Mouse (Mus musculus): ENCODE results near the gene 2210016L21Rik. TPM values are rescaled to one million over a fixed set of nuclear protein-coding genes. Genes with fewer than 3 reads are reported as not detected.
"Not testable (repeated sequence)": the region's sequence is repeated elsewhere in the genome, so short reads cannot be mapped to it uniquely, and the experiment has no call there.

The 2210016L21Rik gene
- polyA plus RNA-seq, 1 experiment from 2014 or later: 106 TPM

DNA sequence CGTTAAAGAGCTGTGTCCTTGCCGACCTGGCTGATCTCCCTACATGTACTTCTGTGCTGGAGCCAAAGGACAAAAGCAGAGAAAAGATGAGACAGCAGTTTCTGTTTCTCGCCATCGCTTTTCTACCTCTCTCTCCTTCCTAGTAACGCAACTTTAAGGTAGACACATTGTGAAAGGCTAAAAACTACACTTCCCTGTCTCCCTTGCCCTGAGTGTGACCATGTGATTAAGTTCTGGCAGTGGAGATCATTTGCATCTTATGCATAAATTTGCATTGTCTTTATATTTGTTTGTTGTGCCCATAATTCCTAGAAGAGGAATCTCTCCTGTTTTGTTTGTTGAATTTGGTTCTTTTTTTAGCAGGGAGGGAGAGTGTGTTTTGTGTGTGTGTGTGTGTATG, 26.1 kb upstream of the 2210016L21Rik start:
- no peak for ATAC-seq
- 69% methylated on average over 5 of the region's 5 CpGs for WGBS
- Histone ChIP-seq H3K27me3 (replicated peaks; ENCODE audit: control insufficient read depth, insufficient read depth, low read length) (no peaks in the 10 kb centered on the region), H3K4me2 (ENCODE audit: low read length) (no peak overlapping the region), H3K9me3 (ENCODE audit: control insufficient read depth, low read length) (no peaks in the 10 kb centered on the region), H3K9ac (replicated peaks; ENCODE audit: low read depth, low read length) (no peak overlapping the region), H3K4me3 (replicated peaks; ENCODE audit: low read length) (no peak overlapping the region), H3K4me1 (replicated peaks; ENCODE audit: control insufficient read depth, insufficient read depth, low read length) (no peaks in the 10 kb centered on the region), H3K27ac (ENCODE audit: low read length) (no peak overlapping the region), H3K36me3 (ENCODE audit: control insufficient read depth, insufficient read depth) (no peaks in the 10 kb centered on the region)

DNA sequence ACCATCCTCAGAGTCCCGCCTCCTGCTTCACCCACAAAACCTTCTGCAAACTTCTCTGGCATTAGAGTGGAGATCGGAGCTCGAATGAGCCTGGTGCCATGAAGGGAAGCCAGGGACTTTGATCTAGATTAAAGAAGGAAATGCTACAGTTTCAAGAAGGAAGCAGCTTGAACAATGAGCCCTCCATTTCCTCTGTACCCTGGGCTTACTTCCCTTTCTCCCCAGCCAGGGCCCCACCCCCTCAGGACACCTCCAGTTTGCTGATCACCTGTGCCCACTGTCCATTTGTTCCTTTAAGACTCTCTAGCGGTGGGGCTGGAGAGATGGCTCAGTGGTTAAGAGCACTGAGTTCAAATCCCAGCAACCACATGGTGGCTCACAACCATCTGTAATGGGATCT, 25.2 kb upstream of the 2210016L21Rik start:
- 86% methylated on average over 4 of the region's 4 CpGs for WGBS
- no peak for ATAC-seq
- H3K27me3 ChIP-seq (replicated peaks; ENCODE audit: control insufficient read depth, insufficient read depth, low read length): no peaks in the 10 kb centered on the region
- H3K36me3 ChIP-seq (ENCODE audit: control insufficient read depth, insufficient read depth): no peaks in the 10 kb centered on the region
- H3K4me3 ChIP-seq (replicated peaks; ENCODE audit: low read length): no peak overlapping the region
- H3K27ac ChIP-seq (ENCODE audit: low read length): no peak overlapping the region
- H3K4me2 ChIP-seq (ENCODE audit: low read length): no peak overlapping the region
- H3K9me3 ChIP-seq (ENCODE audit: control insufficient read depth, low read length): no peaks in the 10 kb centered on the region
- no peak overlapping the region for H3K9ac ChIP-seq (replicated peaks; ENCODE audit: low read depth, low read length)
- H3K4me1 ChIP-seq (replicated peaks; ENCODE audit: control insufficient read depth, insufficient read depth, low read length): no peaks in the 10 kb centered on the region

DNA sequence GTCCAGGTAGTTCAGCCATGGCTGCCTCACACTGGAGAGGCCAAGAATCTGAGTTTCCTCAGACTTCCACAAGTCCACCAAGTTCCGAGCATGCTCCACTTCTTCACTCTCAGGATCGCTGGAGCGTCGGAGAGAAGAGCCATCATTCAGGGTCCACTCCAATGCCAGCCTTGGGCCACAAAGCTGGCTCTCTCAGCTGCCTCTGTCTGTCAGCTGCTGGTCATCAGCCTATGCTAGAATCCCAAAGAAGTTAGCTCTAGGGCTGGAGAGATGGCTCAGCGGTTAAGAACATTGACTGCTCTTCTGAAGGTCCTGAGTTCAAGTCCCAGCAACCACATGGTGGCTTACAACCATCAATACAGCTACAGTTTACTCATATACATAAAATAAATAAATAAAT, 24.6 kb upstream of the 2210016L21Rik start:
- ATAC-seq; H3K27ac ChIP-seq (ENCODE audit: low read length); H3K4me1 ChIP-seq (replicated peaks; ENCODE audit: control insufficient read depth, insufficient read depth, low read length); H3K4me3 ChIP-seq (replicated peaks; ENCODE audit: low read length); H3K9ac ChIP-seq (replicated peaks; ENCODE audit: low read depth, low read length); H3K27me3 ChIP-seq (replicated peaks; ENCODE audit: control insufficient read depth, insufficient read depth, low read length); H3K4me2 ChIP-seq (ENCODE audit: low read length); H3K9me3 ChIP-seq (ENCODE audit: control insufficient read depth, low read length); H3K36me3 ChIP-seq (ENCODE audit: control insufficient read depth, insufficient read depth): not testable (repeated sequence)
- WGBS: 94% methylated on average over 5 of the region's 5 CpGs

DNA sequence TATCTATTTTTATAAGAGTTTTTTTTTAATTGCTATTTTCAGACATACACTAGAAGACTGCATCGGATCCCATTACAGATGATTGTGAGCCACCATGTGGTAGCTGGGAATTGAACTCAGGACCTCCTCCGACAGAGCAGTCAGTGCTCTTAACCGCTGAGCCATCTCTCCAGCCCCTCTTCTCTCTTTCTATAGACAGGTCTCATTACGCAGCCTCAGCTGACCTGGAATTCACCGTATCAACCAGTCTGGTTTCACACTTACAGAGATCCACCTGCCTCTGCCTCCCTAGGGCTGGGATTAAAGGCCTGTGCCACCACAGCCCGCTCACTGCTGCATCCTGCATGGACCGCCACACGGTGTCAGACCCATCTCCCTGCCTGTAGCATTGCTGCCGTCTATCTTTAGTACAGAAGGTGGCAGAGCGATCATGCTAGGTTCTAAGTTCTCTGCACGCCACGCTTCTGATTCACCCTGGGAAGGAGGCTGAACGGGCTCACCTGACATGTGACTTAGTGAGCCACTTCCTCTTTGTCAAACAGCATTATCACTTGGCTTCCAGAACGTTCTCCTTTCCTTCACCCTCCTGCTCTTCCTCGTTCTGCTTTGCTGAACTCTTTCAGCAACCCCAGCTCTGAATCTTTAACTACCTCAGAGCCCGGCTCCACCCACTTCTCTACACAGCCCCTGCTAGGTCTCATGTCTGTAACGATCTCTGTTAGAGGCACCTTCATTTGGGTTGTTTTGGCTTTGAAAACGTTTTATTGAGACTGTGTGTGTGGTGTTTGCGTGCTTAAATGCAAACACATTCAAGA, 20.2 kb upstream of the 2210016L21Rik start:
- WGBS: 74% methylated on average over 19 of the region's 19 CpGs

DNA sequence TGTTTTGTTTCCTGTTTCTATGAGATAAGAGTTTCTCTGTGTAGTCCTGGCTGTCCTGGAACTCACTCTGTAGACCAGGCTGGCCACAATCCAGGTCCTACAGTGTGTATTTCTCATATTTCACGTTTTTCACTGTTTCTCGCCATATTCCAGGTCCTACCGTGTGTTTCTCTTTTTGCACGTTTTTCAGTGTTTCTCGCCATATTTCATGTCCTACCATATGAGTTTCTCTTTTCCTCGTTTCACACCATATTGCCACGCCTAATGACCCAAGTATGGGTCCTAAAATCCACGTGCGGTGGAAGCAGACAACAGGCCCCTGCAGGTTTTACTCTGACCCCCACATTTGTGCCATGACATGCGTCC, 19.6 kb upstream of the 2210016L21Rik start:
- Histone ChIP-seq H3K9me3 (ENCODE audit: control insufficient read depth, low read length) (peaks cover 3% of the 10 kb centered on the region; the same call in 1 of the 2 replicates), H3K4me3 (replicated peaks; ENCODE audit: low read length) (no peak overlapping the region), H3K9ac (replicated peaks; ENCODE audit: low read depth, low read length) (no peak overlapping the region), H3K4me2 (ENCODE audit: low read length) (no peak overlapping the region), H3K4me1 (replicated peaks; ENCODE audit: control insufficient read depth, insufficient read depth, low read length) (peaks cover 6% of the 10 kb centered on the region), H3K36me3 (ENCODE audit: control insufficient read depth, insufficient read depth) (no peaks in the 10 kb centered on the region), H3K27ac (ENCODE audit: low read length) (no peak overlapping the region), H3K27me3 (replicated peaks; ENCODE audit: control insufficient read depth, insufficient read depth, low read length) (no peaks in the 10 kb centered on the region)
- 64% methylated on average over 10 of the region's 10 CpGs for WGBS
- no peak for ATAC-seq

More for the DNA sequence above, 20.2 kb upstream of the 2210016L21Rik start:
- ATAC-seq: no peak
- peaks cover 3% of the 10 kb centered on the region; the same call in 1 of the 2 replicates for H3K9me3 ChIP-seq (ENCODE audit: control insufficient read depth, low read length)
- no peak overlapping the region for H3K27ac ChIP-seq (ENCODE audit: low read length)
- H3K9ac ChIP-seq (replicated peaks; ENCODE audit: low read depth, low read length): no peak overlapping the region
- H3K27me3 ChIP-seq (replicated peaks; ENCODE audit: control insufficient read depth, insufficient read depth, low read length): no peaks in the 10 kb centered on the region
- H3K36me3 ChIP-seq (ENCODE audit: control insufficient read depth, insufficient read depth): no peaks in the 10 kb centered on the region
- H3K4me1 ChIP-seq (replicated peaks; ENCODE audit: control insufficient read depth, insufficient read depth, low read length): peaks cover 6% of the 10 kb centered on the region
- H3K4me3 ChIP-seq (replicated peaks; ENCODE audit: low read length): no peak overlapping the region
- no peak overlapping the region for H3K4me2 ChIP-seq (ENCODE audit: low read length)

DNA sequence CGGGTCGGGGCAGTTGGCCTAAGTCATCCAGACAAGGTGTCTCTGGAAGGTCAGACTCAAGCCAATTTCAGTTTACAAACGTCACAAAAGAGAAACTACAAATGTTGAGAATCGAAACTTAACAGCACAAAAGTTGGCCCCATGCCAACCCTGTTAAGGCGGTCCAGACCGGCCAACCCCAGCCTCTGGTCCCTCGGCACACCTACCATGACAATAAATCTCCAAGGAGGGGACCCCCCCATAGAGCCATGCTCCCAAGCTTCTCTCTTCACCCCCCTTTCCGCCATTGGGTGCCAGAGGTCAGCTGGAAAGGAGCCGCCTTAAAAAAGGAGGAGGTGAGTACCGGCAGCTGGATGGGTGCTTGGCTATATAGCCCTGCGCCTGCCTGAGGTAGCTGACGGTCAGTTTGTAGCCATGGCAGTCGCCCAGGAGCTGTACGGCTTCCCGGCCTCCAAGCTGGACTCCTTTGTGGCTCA, 18.9 kb upstream of the 2210016L21Rik start, which contains the start of gene Oasl1:
Oasl1 (plus strand) TSS at position 243 of the 476 bp plus-strand sequence.
- WGBS: 38% methylated on average over 15 of the region's 15 CpGs
- H3K9ac ChIP-seq (replicated peaks; ENCODE audit: low read depth, low read length): no peak within 1 kb of the TSS
- H3K36me3 ChIP-seq (ENCODE audit: control insufficient read depth, insufficient read depth): no peaks in the 10 kb centered on the region
- H3K27ac ChIP-seq (ENCODE audit: low read length): no peak within 1 kb of the TSS
- H3K27me3 ChIP-seq (replicated peaks; ENCODE audit: control insufficient read depth, insufficient read depth, low read length): no peaks in the 10 kb centered on the region
- peak within 1 kb of the TSS; percentile 35 for H3K4me2 ChIP-seq (ENCODE audit: low read length)
- H3K4me1 ChIP-seq (replicated peaks; ENCODE audit: control insufficient read depth, insufficient read depth, low read length): peaks cover 6% of the 10 kb centered on the region
- no peak for ATAC-seq
- peak within 1 kb of the TSS; percentile 22; the same call in 1 of the 2 replicates for H3K4me3 ChIP-seq (replicated peaks; ENCODE audit: low read length)
- peaks cover 3% of the 10 kb centered on the region; the same call in 1 of the 2 replicates for H3K9me3 ChIP-seq (ENCODE audit: control insufficient read depth, low read length)

DNA sequence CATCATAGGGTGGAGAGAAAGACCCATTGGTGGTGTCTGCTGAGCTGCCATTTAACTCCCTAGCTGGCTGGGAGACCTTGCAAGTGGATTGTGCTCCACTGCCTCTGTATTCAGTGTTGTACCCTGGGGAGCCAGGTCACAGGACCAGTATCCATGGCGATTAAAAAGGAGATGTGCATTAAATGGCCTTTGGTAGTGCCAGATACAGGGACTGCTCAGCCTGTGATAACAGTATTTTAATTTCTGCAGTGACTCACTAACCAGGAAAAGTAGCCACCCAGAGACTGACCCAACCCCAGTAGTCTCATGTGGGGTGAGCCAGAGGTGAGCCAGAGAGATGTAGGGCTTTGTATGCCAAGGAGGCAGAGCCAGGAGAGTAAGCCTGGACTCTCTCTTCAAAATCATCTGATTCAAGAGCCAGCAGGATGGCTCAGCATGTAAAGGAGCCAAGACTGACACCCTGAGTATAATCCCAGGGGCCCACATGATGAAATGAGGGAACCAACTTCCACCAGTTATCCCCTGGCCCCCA, 15.7 kb upstream of the 2210016L21Rik start:
- H3K27ac ChIP-seq (ENCODE audit: low read length): no peak overlapping the region
- H3K4me1 ChIP-seq (replicated peaks; ENCODE audit: control insufficient read depth, insufficient read depth, low read length): peaks cover 6% of the 10 kb centered on the region
- ATAC-seq: no peak
- 81% methylated on average over 1 of the region's 1 CpGs for WGBS
- no peak overlapping the region for H3K4me3 ChIP-seq (replicated peaks; ENCODE audit: low read length)
- H3K36me3 ChIP-seq (ENCODE audit: control insufficient read depth, insufficient read depth): no peaks in the 10 kb centered on the region
- H3K27me3 ChIP-seq (replicated peaks; ENCODE audit: control insufficient read depth, insufficient read depth, low read length): no peaks in the 10 kb centered on the region
- H3K4me2 ChIP-seq (ENCODE audit: low read length): no peak overlapping the region
- H3K9ac ChIP-seq (replicated peaks; ENCODE audit: low read depth, low read length): no peak overlapping the region
- peaks cover 3% of the 10 kb centered on the region; the same call in 1 of the 2 replicates for H3K9me3 ChIP-seq (ENCODE audit: control insufficient read depth, low read length)

DNA sequence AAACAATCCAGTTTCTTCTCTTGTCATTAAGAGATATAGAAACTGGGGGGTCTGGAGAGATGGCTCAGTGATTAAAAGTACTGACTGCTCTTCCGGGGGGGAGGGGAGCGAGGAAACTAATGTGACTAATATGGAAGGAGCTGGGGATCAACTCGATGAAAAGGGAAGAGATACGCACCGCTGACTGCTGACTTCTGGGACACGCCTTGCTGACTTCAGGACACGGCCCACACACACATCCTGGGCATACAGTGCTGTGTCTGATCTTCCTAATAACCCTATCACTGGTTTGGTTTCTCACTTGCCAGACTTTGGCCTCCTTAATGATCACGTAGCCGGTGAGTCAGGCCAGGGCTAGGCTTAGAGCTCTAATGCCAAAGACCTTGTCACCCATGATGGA, 15.2 kb upstream of the 2210016L21Rik start:
- peaks cover 6% of the 10 kb centered on the region for H3K4me1 ChIP-seq (replicated peaks; ENCODE audit: control insufficient read depth, insufficient read depth, low read length)
- WGBS: 85% methylated on average over 9 of the region's 9 CpGs
- H3K27ac ChIP-seq (ENCODE audit: low read length): no peak overlapping the region
- no peak overlapping the region for H3K4me2 ChIP-seq (ENCODE audit: low read length)
- H3K9me3 ChIP-seq (ENCODE audit: control insufficient read depth, low read length): peaks cover 3% of the 10 kb centered on the region; the same call in 1 of the 2 replicates
- no peak for ATAC-seq
- H3K36me3 ChIP-seq (ENCODE audit: control insufficient read depth, insufficient read depth): no peaks in the 10 kb centered on the region
- no peaks in the 10 kb centered on the region for H3K27me3 ChIP-seq (replicated peaks; ENCODE audit: control insufficient read depth, insufficient read depth, low read length)
- H3K4me3 ChIP-seq (replicated peaks; ENCODE audit: low read length): no peak overlapping the region
- no peak overlapping the region for H3K9ac ChIP-seq (replicated peaks; ENCODE audit: low read depth, low read length)

DNA sequence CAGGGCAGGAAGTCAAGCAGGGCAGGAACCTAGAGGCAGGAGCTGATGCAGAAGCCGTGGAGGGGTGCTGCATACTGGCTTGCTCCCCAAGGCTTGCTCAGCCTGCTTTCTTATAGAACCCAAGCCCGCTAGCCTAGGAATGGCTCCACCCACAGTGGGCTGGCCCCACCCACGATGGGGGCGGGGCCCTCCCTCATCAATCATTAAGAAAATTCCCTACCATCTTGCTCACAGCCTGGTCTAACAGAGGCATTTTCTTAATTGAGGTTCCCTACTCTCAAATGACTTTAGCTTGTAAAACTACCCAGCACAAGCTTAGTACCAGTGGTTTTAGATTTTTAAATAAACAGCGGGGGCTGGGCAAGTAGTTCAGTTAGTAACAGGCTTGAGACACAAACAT, 10.3 kb upstream of the 2210016L21Rik start:
- Histone ChIP-seq H3K4me1 (replicated peaks; ENCODE audit: control insufficient read depth, insufficient read depth, low read length) (0 out of 2 replicates have a peak, but pooled peaks cover 3% of the 10 kb centered on the region), H3K9ac (replicated peaks; ENCODE audit: low read depth, low read length) (no peak overlapping the region), H3K9me3 (ENCODE audit: control insufficient read depth, low read length) (no peaks in the 10 kb centered on the region), H3K27ac (ENCODE audit: low read length) (no peak overlapping the region), H3K4me2 (ENCODE audit: low read length) (no peak overlapping the region), H3K36me3 (ENCODE audit: control insufficient read depth, insufficient read depth) (no peaks in the 10 kb centered on the region), H3K4me3 (replicated peaks; ENCODE audit: low read length) (no peak overlapping the region), H3K27me3 (replicated peaks; ENCODE audit: control insufficient read depth, insufficient read depth, low read length) (no peaks in the 10 kb centered on the region)
- ATAC-seq: no peak
- WGBS: 69% methylated on average over 5 of the region's 5 CpGs
